Mouse (Mus musculus) CD8-positive naive resting alpha-beta T cell, adult 2 months (primary cell): ENCODE measurements around the gene Pdik1l.

Experiments used
- DNase-seq, 2 experiments: peaks; one replicate each; pipeline ENCODE4 v3.0.0; 2022; ENCODE audit warnings: low read depth in 2 of 2, low spot score in 2 of 2

The Pdik1l gene

DNA sequence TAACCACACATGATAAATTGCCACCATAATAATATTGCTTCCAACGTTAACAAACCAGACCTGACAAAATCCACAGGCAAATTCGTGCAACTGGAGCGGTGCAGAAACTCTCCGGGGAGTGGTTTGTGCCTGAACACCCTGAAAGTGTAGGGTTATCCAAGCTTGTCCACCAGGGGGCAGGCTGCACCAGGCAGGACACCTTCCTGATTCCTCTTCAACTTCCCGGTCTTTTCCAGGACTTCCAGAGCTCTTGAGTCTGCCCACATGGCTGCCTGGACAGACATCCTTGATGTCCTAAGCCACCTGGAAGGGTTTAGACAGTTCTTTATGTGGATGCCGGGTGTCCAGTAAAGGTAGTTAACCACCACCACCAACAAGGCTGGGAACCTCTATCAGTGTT lies 24.5 kb downstream of the Pdik1l start:
- DNase-seq, result peak in 1 of 2 experiments; percentile 35

DNA sequence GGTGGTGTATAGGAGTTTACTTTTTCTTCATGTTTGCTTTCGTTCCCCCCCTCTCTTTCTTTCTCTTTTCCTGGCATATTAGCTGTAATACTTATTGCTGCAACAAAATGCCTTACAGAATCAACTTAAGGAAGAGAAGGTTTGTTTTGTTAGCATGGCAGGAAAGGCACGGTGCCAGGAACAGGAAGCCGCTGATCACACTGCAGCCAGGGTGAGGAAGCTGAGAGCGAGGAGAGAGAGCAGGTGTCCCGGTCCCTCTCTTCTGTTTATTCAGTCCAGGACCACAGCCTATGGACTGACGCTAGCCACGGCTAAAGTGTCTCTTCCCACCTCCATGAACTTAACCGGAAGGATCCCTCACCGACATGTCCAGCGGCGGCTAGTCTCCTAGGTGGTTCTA lies 29.3 kb downstream of the Pdik1l start:
- no peak for DNase-seq

DNA sequence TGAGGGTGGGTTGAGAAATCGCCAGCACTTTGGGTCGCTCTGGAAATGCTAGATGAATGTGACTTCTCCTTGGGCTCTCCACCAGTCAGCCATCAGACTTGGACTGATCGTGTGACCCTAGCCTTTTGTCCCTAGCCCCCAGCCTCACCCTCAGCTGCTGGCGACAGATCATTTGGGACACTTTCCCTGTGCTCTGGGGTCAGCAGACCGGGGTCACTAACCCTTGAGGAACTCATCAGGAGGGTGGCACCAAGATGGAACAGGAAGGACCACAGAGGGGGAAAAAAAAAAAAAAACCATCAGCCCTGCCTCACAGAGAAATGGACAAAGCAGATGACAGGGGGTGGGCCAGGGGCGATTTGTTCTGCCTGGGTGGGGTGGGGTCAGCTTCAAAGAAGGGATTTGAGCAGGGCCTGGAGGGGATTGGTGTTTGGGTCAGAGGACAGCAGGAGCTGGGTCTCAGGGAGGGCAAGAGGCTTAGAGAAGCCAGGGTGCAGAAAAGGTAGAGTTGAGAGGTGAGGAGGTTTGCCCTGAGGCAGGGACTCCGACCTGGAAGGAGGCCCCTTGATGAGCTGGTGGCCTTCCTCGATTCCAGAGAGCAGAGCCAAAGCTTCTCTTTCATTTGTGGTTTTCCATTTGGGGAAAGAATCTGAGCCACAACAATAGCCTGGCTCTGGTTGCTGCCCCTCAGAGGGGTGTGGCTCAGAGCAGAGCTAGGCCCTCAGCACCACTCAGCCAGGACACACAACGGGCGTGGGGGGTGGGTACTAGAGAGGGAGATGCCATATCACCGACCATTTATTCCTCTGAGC lies 30.3 kb downstream of the Pdik1l start:
- no peak for DNase-seq

DNA sequence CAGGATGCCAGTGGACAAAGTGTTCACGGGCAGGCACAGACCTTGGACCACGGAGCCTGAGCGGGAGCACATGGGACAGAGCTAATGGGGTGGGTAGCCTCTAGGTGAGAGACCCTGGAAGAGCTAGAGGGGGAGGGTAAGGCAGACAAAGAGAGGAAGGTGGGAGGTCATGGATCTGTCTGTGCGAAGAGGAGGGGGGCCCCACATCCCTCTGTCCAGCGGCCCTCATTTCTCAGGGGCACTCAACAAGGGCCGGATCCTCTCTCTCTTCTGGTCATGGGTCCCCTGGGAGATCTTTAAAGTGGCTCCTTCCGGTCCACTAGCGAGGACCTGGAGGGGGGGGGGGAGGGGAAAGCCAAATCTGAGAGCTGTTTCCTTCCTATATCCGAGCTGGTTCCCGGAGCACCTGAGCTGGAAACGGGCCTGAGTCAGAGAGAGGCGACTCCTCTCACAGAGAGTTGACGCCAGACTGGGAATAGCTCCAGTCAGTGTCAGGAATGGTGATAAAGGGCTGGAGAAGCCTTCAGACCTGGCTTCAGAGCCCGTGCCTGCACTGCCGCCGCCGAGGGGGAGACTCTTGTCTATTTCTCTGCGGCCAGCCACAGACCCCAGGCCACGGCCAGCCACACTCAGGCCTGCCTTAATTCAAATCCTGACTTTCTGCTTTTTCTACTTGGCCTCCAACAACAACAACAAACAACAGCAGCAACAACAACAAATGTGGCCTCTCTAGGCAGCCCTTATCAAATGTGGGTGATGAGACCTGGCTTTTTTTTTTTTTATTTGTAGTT lies 31.1 kb downstream of the Pdik1l start:
- no peak for DNase-seq

DNA sequence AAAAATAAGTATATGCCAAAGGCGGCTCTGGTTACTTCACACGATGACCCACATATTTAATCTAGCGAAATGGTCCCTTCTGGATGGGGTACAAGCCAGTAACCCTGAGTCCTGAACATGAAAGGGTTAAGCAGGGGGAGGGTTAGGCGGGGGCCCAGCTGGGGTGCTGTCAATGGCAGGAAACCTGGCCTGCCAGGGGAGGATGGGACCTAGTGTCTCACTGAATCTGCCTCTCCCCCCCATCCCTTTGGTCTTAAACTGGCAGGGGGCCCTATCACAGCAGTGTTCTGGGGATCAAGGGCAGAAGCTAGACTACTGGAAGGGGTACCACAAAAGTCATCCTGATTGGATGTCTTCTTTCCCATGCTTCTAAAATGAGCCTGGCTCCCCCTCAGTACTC lies 31.8 kb downstream of the Pdik1l start:
- no peak for DNase-seq

DNA sequence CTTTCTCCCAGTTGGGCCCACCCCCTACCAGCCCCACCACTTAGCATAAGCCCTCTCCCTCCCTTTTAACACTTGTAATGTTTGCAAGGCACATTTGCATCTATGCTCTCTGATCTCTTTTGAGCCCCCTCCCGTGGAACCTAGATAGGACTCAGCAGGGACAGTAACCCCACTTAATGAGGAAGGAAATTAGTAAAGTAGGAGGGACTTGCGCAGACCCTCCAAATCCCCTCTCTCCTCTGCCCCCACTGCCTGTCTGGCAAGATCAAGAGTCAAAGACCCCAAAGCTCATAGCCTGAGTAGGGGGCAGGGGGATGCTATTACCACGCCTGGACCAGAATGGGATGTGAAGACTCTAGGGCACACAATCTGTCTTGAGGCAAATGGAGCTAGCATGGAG lies 32.9 kb downstream of the Pdik1l start:
- no peak for DNase-seq

DNA sequence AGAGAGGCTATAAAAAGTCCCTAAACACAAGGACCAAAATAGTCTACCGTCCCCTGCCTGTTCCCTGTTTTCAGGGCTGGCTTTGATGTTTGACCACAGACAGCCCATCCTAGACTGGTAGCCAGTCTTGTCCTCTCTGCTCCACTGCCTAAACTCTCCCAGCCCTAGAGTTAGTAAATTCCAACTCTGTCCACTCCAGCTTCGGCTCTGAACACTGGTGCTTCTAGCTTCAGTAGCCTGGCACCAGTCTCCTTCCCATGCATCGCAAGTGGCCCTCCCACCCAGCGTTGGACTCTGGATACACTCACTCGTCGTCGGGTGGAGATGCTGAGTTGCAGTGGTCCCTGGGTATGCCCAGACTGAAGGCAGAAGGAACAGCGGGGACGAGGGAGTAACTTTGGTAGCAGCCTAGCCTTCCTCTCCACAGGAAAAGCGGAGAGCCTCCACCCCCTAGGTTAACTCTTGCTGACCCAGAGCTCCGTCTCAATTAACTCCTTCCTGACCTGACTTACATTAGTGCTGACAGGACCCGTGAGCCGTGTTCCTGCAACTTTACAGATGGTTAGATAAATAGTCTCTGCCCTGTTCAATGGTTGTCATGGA lies 33.9 kb downstream of the Pdik1l start, which contains the start of gene Grrp1:
Gene Grrp1 (minus strand): TSS at position 385 of the 603 bp plus-strand sequence.
- no peak for DNase-seq

DNA sequence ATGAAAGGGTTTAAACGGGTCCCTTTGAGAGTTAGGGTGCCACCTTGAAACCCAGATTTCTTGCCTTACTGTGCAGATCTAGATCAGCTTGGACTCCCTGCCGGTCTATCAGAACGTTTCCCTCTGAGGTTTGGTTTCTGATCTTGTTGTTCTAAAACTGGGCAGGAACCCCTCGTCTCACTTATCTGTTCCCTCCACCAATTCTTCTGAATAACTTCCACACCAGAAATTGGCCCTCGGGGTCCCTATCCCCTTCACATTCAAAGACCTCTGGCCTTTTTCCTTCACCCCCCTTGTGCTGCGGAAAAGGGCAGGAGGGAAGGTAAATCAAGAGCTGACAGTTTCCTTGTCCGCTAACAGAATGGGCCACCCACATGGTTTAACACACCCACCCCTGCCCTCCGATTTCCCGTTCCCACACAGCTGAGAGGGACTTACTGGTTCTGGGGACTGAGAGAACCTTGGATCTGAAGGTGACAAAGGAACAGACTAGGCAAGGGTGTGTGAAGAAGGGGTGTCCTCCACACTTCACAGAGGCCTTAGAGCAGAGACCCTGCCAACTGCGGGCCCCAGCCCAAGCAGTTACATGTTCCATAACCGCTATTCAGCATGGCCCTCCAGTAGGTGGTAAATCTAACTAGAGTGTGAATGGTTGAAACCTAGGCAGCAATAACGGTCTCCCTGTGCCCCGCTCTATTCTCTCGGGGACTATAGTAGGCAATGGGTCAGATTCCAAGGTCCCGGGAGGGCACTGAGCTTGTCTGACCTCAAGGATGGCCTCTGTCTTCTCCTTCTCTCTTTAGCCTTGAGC lies 34.6 kb downstream of the Pdik1l start:
- no peak for DNase-seq

DNA sequence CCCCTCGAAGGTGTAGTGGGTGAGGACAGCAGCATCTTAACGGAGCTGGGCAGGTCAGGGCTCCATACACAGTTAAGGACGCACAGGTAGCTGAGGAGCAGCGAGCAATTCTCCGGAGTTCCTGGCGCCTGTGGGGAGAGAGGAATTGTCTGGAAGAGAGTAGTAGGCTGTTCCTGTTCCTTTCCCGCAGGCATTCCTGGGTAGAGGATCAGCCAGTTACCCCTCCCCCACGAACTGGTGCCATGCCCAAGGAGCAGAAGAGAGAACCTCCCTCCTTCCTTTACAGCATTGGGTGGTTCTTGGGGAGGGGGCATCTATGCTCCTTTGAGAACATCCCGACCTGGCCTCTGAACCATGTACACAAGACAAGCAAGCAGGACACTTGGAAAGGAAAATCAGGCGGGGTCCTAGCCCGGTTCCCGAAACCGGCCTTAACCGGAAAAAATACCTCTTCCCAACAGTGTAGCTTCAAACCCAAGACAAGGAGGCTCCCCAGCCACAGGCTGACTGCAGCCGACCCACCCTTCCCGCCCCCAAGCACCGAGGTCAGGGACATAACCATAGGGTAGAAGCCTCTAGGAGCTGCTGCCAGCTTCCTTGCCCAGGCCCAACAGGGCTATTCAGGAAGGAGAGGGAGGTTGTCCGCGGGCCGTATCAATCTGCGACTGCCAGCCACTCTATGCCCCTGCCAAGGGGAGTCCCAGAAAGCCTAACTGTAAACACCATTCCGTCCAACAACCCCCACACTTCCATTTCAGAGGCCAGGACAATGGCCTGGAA lies 35.4 kb downstream of the Pdik1l start:
- no peak for DNase-seq

DNA sequence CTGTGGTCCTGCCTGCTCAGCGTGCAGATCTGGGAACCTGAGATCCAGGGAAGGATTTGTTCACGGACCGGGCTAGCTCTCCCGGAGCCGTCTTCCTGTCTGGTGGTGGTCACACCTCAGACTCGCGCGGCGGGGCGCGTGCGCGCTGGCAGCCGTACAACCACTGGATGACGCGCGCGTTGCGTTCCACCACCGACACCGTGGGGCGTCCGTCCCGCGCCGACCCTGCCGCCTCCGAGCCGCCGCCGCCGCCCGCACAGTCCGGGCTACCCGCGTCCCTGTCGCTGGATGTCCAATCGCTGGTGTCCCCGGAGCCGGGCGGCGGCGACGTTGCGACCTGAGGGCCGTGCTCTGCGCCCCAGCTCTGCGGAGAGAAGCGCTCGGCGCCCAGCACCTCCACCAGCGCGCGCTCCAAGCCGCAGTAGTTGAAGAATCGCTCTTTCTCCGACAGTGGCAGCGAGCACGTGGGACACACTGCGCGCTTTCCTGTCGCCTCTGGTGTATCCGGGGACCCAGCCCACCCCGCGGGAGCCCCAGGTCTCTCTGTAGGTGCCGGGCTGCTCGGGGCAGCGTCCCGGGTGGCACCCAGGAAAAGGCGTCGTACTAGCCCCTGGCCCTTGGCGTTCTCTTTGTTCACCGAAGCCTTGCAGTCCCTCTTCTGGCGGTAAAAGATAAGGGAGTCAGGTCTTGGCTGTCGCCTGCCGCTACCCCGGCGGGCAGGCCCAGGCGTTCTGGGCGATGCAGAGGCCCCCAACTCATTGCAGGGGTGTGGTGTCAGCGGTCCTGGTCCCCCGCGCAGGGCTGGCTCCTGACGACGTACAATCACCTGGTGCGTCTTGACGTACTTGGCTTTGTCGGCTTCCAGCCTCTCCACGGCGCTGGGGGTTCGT lies 36.2 kb downstream of the Pdik1l start:
- DNase-seq, result peak in 1 of 2 experiments; percentile 29

DNA sequence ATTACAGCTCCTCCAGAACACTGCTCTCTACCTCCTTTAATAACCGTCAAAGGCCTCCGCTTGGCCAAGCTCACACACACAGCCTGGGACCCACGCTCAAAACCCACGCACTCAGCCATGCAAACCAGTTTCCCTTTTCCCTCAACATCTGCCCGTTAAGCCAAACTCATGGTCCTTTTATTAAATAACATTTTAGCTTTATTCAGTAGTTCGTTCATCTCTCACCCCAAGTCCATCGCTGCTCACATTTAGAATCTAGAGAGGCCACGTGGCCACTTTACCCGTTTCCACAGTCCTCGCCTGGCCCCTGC lies 36.8 kb downstream of the Pdik1l start:
- no peak for DNase-seq

DNA sequence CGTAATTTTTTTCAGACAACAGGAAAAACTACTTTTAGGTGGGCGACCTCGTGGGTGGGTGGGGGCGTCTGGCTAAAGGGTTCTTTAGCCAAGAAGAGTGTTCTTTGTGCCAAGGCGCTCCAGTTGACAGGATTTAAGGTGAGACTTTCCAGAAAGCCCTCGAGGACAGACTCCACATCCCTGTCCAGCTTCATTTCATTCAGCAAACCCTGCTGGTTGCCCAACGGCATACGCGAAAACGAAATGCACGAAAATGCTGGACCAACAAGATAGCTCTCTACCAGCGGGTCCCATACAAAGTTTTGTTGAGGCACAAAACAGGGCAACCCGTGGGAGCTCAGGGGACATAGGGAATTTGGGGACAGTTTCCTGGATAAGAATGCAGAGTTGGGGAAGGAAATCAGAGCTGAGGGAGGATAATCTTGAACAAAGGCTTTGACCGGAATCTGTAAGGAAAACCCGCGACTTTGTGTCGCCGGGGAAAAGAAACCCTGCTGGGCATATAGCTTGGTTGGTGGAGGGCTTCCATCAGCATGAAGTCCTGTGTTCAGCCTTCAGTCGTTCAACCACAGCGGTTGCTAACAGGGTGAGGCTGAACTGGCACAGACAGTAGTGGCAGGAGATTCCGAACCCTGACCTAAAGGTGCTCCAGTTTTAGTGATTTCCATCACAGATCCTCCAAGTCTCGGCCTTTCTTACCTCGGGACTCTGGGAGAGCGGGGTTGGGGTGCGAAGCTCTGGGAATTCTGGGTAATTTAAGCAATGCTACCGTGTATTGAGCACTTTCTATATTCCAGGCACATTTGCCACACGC lies 37.4 kb downstream of the Pdik1l start:
- DNase-seq, result no peak

DNA sequence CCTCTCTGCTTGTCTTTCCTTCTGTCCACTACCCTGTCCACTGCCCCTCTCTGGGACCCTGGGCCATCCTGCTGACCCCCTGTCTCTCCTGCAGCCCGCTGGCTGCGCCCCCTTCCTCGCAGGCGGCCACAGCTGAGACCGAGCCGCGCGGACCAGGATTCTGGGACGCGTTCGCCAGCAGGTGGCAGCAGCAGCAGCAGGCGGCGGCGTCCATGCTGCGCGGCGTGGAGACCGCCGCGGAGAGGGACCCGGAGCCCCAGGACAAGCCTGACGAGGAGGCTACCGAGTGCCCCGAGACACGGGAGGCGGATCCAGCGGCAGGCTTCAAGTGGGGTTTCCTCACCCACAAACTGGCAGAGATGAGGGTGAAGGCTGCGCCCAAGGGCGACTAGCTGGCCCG lies 38.0 kb downstream of the Pdik1l start:
- peak; percentile 59 to 65 for DNase-seq

DNA sequence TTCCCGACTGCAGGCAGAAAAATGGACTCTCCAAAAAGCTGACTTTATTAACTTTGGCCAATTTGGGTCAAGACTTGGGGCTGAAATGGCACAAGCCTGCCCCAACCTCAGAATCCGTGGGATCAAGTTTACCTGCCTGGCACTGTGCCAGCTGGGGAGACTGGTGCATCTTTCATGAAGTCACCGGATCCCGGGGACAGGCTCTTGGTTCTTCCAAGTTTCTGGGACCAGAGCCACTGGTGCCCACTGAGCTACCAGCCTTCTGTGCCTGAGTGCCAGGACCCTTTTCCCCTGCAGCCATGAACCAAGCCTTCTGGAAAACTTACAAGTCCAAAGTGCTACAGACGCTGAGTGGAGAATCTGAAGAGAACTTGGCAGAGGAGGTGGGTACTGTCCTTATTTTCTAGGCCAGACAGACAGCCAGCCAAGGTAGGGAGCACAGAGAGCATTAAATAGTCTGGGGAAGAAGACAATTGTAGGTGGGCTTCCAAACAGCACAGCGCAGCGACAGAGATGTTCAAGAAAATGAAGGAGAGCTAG lies 40.9 kb downstream of the Pdik1l start, which contains the start of gene Gm30191:
Gene Gm30191 (plus strand): TSS at position 217 of the 540 bp plus-strand sequence.
- DNase-seq, result no peak

DNA sequence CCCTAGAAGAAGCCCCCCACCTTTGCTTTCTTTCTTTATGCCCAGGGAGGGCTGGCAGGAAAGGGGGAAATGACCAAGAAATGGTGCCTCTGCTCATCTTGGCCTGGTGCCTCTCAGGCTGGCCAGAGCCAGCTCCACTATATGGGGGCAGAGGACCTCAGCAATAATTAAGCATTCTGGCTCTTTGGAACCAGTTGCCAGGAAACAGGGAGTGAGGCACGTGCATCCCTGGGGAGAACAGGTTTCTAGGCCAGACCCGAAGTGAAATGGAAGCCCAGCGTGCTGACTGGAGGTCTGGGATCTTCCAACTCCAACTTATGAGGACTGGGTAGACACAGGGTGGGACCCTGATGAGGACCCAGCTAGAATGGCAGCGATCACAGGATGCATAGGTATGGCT lies 41.4 kb downstream of the Pdik1l start:
- no peak for DNase-seq

DNA sequence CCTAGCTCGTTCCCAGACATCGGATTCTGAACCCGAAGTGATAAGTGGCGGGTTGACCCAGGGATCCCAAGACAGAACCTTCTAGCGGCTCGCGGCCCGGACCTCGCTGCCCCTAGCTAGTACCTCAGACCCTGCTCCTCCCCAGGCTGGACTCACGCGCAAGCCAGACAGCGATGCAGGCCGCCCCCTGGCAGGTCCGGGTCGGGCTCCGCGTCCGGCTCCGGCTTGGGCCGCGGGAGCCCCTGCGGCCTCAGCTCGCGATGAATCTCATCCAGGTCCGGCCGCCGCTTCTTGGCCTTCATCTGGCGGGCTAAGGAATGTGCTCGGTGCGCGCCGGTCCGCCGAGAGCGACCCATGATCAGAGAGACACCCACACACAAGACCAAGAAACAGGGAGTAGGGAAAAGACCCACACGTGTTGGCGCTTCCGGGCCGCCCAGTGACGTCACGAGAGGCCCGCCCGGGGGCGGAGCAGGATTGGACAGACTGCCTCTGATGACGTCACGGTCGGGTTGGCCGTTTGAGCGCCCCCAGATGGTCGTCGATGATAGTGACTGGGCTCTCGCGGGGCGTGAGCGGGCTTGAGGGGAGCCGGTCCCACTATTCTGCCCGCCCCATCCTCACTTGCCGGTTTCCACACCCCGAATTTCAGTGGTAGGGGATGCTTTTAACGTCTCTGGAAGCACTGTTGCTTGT lies 42.4 kb downstream of the Pdik1l start, which contains the start of gene Zfp593:
Gene Zfp593 (minus strand): TSS at position 445 of the 696 bp plus-strand sequence.
- DNase-seq, result peak; percentile 95 to 97

DNA sequence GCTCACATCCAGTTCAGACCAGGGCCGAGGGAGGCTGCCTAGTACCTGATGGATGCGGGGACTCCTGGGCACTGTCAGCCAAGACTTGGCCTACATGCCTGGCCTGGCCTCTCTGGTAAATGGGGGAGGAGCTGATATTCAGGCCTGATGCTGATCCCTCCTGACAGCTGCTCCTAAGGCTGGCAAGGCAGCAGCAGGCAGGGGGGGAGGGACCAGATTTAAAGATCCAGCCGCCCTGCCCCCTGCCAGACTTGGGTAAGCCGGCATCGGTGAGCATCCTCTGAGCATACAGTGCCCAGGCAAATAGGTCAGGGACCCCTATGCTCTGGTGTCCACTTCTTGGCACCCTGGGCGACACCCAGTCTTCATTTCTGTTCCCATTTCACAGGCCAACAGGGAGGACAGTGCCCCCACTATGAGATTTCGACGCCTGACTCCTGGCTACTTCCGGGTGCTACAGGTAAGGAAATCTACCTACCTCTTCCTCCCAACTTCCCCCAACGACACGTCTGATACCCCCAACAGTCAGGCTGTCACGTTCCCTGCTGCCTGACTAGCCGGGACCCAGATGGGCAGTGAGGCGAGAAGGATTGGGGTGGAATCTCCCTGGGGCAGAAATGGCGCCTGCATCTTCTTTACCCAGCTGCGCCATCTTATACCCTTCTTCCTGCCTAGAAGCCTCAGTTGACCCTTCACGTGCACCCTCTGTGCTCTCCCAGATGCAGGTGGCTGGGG lies 44.0 kb downstream of the Pdik1l start, which contains the start of gene E130218I03Rik:
Gene E130218I03Rik (plus strand): TSS at position 147 of the 735 bp plus-strand sequence.
- DNase-seq, result no peak
